Mouse (Mus musculus): ENCODE results near the gene Gm49358. TPM values are rescaled to one million over a fixed set of nuclear protein-coding genes. Genes with fewer than 3 reads are reported as not detected.

Gm49358 gene
- 10 to 100 TPM; 20.0 to 21.1 TPM for total RNA-seq (2021)
- long read RNA-seq, experiment 1 = 0 reads
- long read RNA-seq, experiment 2 = 0 reads

- intact Hi-C loops (cut with DNase I) = no loop called here
- no peak for DNase-seq (ENCODE audit: low spot score in 2 of 2)
Observed at GRCm38 (mm10) chr10:86763672-86764071, at the start of gene Gm49358. Gm49358 (plus strand) TSS chr10:86763972.

GRCm38 (mm10) chr10:86727548-86727980 is 36.2 kb upstream of the Gm49358 start:
- intact Hi-C loops (cut with DNase I) = no loop called here
- peak in 1 of 2 experiments; percentile 30 for DNase-seq (ENCODE audit: low spot score in 2 of 2)

- no peak for DNase-seq (ENCODE audit: low spot score in 2 of 2)
- intact Hi-C loops (cut with DNase I) = no loop called here
Observed at GRCm38 (mm10) chr10:86728176-86728575, 35.6 kb upstream of the Gm49358 start.

- intact Hi-C loops (cut with DNase I) = no loop called here
- DNase-seq (ENCODE audit: low spot score in 2 of 2) = peak; percentile 89
Observed at GRCm38 (mm10) chr10:86730823-86731499, 32.8 kb upstream of the Gm49358 start.

GRCm38 (mm10) chr10:86731500-86731863 is 32.3 kb upstream of the Gm49358 start:
- DNase-seq (ENCODE audit: low spot score in 2 of 2) = no peak
- intact Hi-C loops (cut with DNase I) = no loop called here

GRCm38 (mm10) chr10:86735036-86735435 is 28.7 kb upstream of the Gm49358 start:
- DNase-seq (ENCODE audit: low spot score in 2 of 2) = no peak
- intact Hi-C loops (cut with DNase I) = no loop called here

GRCm38 (mm10) chr10:86742918-86743317 is 20.9 kb upstream of the Gm49358 start:
- no peak for DNase-seq (ENCODE audit: low spot score in 2 of 2)
- intact Hi-C loops (cut with DNase I) = no loop called here

GRCm38 (mm10) chr10:86744306-86744705 is 19.5 kb upstream of the Gm49358 start:
- intact Hi-C loops (cut with DNase I) = no loop called here

GRCm38 (mm10) chr10:86755816-86756502 is 7.8 kb upstream of the Gm49358 start:
- DNase-seq (ENCODE audit: low spot score in 2 of 2) = no peak
- intact Hi-C loops (cut with DNase I) = no loop called here

More at GRCm38 (mm10) chr10:86744306-86744705, 19.5 kb upstream of the Gm49358 start:
- DNase-seq (ENCODE audit: low spot score in 2 of 2) = no peak

- DNase-seq (ENCODE audit: low spot score in 2 of 2) = no peak
- intact Hi-C loops (cut with DNase I) = no loop called here
Observed at GRCm38 (mm10) chr10:86757724-86758123, 6.0 kb upstream of the Gm49358 start.

GRCm38 (mm10) chr10:86758211-86758610 is 5.6 kb upstream of the Gm49358 start:
- intact Hi-C loops (cut with DNase I) = no loop called here
- no peak for DNase-seq (ENCODE audit: low spot score in 2 of 2)

GRCm38 (mm10) chr10:86761236-86761635 is 2.5 kb upstream of the Gm49358 start:
- no peak for DNase-seq (ENCODE audit: low spot score in 2 of 2)
- intact Hi-C loops (cut with DNase I) = no loop called here

- intact Hi-C loops (cut with DNase I) = no loop called here
- DNase-seq (ENCODE audit: low spot score in 2 of 2) = no peak
Observed at GRCm38 (mm10) chr10:86761722-86762383, 1.9 kb upstream of the Gm49358 start.

- no peak for DNase-seq (ENCODE audit: low spot score in 2 of 2)
- intact Hi-C loops (cut with DNase I) = no loop called here
Observed at GRCm38 (mm10) chr10:86762384-86762730, 1.4 kb upstream of the Gm49358 start.

- intact Hi-C loops (cut with DNase I) = no loop called here
- DNase-seq (ENCODE audit: low spot score in 2 of 2) = no peak
Observed at GRCm38 (mm10) chr10:86765344-86765966, 1.7 kb downstream of the Gm49358 start.

- DNase-seq (ENCODE audit: low spot score in 2 of 2) = no peak
- intact Hi-C loops (cut with DNase I) = no loop called here
Observed at GRCm38 (mm10) chr10:86769216-86769615, 5.4 kb downstream of the Gm49358 start.

- no peak for DNase-seq (ENCODE audit: low spot score in 2 of 2)
- intact Hi-C loops (cut with DNase I) = no loop called here
Observed at GRCm38 (mm10) chr10:86769797-86770196, 6.0 kb downstream of the Gm49358 start.

- no peak for DNase-seq (ENCODE audit: low spot score in 2 of 2)
- intact Hi-C loops (cut with DNase I) = no loop called here
Observed at GRCm38 (mm10) chr10:86771701-86772100, 7.9 kb downstream of the Gm49358 start.

- intact Hi-C loops (cut with DNase I) = no loop called here
- no peak for DNase-seq (ENCODE audit: low spot score in 2 of 2)
Observed at GRCm38 (mm10) chr10:86772231-86772631, 8.5 kb downstream of the Gm49358 start.

GRCm38 (mm10) chr10:86773360-86773759 is 9.6 kb downstream of the Gm49358 start:
- intact Hi-C loops (cut with DNase I) = no loop called here
- no peak for DNase-seq (ENCODE audit: low spot score in 2 of 2)

All from left cerebral cortex, postnatal 14 days (tissue).